Mouse (Mus musculus) right cerebral cortex, postnatal 14 days (tissue): ENCODE data around the gene Slc25a36.
A peak's percentile ranks its signal among the peaks of the same experiment; 100 is the strongest.

ENCODE experiments used
- DNase-seq: peaks from one replicate; pipeline ENCODE4 v3.0.0; 2022

The Slc25a36 gene

GRCm38 (mm10) chr9:97110571-97111390 lies at the start of gene Slc25a36:
TSS of gene Slc25a36 (minus strand) at chr9:97111157.
- peak; percentile 98 for DNase-seq

GRCm38 (mm10) chr9:97158412-97158811 lies 47.5 kb upstream of the Slc25a36 start:
- no peak for DNase-seq

GRCm38 (mm10) chr9:97155981-97156380 lies 45.0 kb upstream of the Slc25a36 start:
- no peak for DNase-seq

- no peak for DNase-seq
Measured at GRCm38 (mm10) chr9:97154956-97155355, 44.0 kb upstream of the Slc25a36 start.

DNA sequence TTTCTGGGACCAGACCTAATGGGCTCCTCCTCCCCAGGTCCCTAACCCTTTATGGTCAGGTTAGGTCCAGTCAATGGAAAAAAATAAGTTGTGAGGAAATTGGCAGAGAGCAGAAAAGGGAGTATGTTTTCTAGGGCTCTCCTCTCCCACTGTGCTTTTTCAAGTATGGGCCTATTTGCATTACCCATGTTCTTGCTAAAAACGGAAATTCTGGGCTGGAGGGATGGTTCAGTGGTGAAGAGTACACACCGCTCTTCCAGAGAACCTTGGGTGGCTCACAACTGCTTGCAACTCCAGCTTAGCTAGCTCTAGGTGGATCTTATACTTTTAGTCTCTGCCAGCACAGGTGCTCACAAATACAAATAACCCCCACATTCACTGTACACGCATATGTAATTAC lies 42.0 kb upstream of the Slc25a36 start:
- no peak for DNase-seq

GRCm38 (mm10) chr9:97147270-97147669 lies 36.3 kb upstream of the Slc25a36 start:
- DNase-seq: no peak

GRCm38 (mm10) chr9:97145351-97145750 lies 34.4 kb upstream of the Slc25a36 start:
- DNase-seq: no peak

- no peak for DNase-seq
Measured at GRCm38 (mm10) chr9:97143416-97143815, 32.5 kb upstream of the Slc25a36 start.

DNA sequence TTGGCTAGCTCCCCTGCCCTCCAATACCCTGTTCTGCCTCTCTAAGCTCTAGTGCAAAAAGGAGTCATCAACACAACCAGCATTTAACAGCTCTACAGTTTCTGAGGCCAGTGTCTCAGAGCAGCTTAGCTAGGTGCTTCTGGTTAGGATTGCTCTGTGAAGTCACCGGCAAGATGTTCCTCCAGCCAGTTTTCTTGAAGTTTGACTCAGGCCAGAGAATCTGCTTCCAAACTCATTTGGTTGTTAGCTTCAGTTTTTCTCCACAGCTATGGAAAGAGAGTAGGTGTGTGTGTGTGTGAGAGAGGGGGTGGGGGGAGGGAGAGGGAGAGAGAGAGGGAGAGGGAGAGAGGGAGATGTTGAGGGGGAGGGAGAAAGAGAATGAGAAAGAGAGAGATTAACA lies 31.6 kb upstream of the Slc25a36 start:
- no peak for DNase-seq

DNA sequence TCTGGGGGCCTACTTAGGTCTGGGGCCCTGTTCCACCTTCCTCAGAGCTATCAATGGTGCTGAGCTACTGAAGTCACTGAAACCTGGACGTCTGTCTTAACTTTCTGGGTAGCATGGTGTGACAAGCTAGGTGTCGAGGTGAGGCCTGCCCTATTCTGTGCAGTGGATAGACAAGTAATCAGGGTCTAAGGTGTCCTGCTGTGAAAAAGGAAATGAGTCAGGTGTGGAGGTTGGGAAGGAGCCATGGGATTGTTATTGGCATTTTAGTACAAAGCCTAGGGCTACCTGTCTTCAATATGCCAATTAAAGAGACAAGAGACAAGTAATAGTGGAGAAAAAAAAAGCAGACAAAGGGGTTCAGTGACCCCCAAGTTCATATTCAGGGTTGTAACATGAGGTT lies 30.8 kb upstream of the Slc25a36 start:
- no peak for DNase-seq

GRCm38 (mm10) chr9:97140145-97140932 lies 29.4 kb upstream of the Slc25a36 start:
- DNase-seq: no peak

DNA sequence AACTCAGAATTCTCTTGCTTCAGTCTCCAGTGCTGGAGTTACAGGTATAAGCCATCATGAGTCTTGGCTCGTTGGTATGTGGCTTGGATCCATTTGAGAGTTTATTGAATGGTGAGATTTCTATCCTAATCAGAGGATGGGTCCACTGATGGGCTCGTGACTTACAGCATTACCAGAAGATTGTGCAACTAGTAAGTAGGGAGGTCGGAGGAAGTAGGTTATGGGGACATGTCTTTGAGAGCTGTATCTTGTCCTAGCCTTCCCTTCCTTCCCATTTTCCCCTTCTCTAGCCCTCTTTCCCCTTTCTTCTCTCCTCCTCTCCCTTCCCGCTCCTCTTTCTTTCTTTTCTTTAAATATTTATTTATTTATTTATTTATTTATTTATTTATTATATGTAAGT lies 26.7 kb upstream of the Slc25a36 start:
- DNase-seq: no peak

- no peak for DNase-seq
Measured at GRCm38 (mm10) chr9:97137116-97137515, 26.2 kb upstream of the Slc25a36 start.

- no peak for DNase-seq
Measured at GRCm38 (mm10) chr9:97135866-97136265, 24.9 kb upstream of the Slc25a36 start.

GRCm38 (mm10) chr9:97133178-97133577 lies 22.2 kb upstream of the Slc25a36 start:
- no peak for DNase-seq

DNA sequence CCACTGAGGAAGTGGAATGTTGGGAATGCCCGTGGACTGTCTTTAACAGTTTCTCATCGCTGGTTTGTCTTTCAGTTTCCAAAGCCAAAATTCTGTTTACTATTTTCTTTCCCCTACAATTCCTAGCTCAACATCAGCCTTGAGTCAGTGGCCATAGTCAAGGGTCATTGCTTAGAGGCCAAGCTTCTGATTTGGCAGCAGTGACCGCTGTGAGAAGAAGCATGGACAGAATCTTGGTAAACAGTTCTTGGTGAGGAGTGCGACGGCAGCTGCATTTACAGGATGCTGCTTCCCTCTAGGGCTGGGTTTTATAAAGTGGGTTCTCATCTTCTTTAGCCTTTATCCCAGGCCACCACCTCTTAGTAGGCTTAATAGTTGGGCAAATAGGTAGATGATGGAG lies 19.0 kb upstream of the Slc25a36 start:
- no peak for DNase-seq

DNA sequence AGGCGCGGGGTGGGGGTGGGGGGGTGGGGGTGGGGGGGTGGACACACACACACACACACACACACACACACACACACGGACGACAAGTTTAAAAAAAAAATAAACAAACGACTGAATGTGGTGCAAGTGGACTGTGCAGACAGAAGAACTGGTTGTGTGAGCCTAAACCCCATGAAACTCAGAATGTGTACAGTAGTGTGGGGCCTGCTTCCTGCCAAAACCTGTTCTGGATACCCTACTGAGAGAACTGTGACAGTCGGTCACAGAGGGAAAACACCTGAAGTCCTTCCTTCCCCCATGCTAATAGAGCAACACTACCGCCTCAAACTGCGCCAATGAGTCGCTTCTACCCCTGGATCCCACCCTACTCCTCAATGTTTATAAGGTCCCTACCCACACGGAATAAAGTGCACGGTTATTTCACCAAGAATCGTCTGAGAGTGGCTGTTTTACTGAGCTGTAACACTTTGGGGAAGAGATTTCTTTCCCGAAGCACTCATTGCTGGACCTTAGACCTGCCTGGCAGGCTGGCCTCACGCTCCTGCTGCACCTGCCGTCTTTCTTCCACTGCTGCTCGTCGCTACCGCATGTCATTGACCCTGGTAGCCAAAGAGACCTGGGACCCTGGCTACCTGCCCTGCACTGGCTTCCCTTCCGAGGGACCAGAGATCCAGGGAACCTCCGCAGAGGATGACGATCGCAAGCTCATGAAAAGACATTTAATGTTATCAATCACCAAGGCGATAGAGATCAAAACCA lies 13.2 kb upstream of the Slc25a36 start:
- no peak for DNase-seq

- DNase-seq: no peak
Measured at GRCm38 (mm10) chr9:97121432-97121831, 10.5 kb upstream of the Slc25a36 start.

DNA sequence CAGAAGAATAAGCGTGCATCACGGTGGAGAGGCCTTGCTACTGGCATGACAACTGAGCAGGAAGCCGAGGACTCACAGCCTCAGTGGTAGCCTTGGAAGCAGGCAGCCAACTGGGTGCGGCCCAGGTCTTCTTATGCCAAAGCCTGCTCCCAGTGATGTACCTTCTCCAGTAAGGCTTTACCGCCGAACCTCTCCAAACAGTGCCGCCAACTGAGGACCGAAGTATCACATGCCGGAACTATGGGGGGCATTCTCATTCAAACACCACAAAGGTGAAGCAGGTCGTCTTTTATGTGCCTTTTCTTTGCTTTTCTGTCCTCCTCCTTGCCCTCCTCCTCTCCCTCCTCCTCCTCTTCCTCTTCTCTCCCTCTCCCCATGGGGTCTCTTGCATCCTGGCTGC lies 3.3 kb upstream of the Slc25a36 start:
- no peak for DNase-seq

GRCm38 (mm10) chr9:97113555-97113929 lies 2.6 kb upstream of the Slc25a36 start:
- no peak for DNase-seq

- no peak for DNase-seq
Measured at GRCm38 (mm10) chr9:97112797-97113554, 2.0 kb upstream of the Slc25a36 start.

- no peak for DNase-seq
Measured at GRCm38 (mm10) chr9:97112238-97112637, 1.3 kb upstream of the Slc25a36 start.

- DNase-seq: no peak
Measured at GRCm38 (mm10) chr9:97111506-97111905, 549 bp upstream of the Slc25a36 start.
